Mouse (Mus musculus) CH12.LX (cell line): ENCODE data around the gene Pus3. TPM values are rescaled to one million over a fixed set of nuclear protein-coding genes. Genes with fewer than 3 reads are reported as not detected.

Experiments used
- DNase-seq: peaks from one replicate; pipeline ENCODE4 v3.0.0-alpha.2; 2013; ENCODE audit errors: extremely low read depth
- H3K27ac ChIP-seq: 2 replicates; pipeline ENCODE4 v1.5.1; 2012; ENCODE audit warnings: low read depth, mild to moderate bottlenecking, control low read depth, moderate library complexity; ENCODE audit not compliant: insufficient read depth
- H3K27me3 ChIP-seq: replicated peaks from 2 replicates; pipeline ENCODE3; 2012; ENCODE audit warnings: inconsistent platforms
- H3K36me3 ChIP-seq, 2 experiments: replicated peaks in 1 of 2; 2 replicates each; pipeline versions ENCODE3 to v1.6.1; 2012; ENCODE audit warnings: inconsistent platforms in 1 of 2, low read length in 1 of 2, mild to moderate bottlenecking in 1 of 2, mixed read lengths in 1 of 2, moderate library complexity in 1 of 2; ENCODE audit not compliant: control insufficient read depth in 1 of 2, insufficient read depth in 1 of 2
- H3K4me1 ChIP-seq, 2 experiments: 2 replicates each; pipeline ENCODE4 v1.6.1; 2012; ENCODE audit warnings: inconsistent platforms in 1 of 2, moderate library complexity in 1 of 2; ENCODE audit not compliant: insufficient read depth in 2 of 2, control insufficient read depth in 1 of 2
- H3K4me2 ChIP-seq: 2 replicates; pipeline ENCODE4 v1.6.1; 2012; ENCODE audit warnings: low read depth, mild to moderate bottlenecking, control low read depth; ENCODE audit not compliant: poor library complexity, insufficient read depth, severe bottlenecking
- H3K4me3 ChIP-seq, 3 experiments: fragments of 150-350 bp in 1 of 3; sonication (generic) in 1 of 3; replicated peaks in 1 of 3; 2 replicates each; pipeline versions ENCODE3 to v1.5.1; 2011 to 2012; ENCODE audit warnings: low read depth in 2 of 3, low read length in 2 of 3, mild to moderate bottlenecking in 2 of 3, moderate library complexity in 2 of 3, control low read depth in 1 of 3, improper control_type of control experiment in 1 of 3, inconsistent platforms in 1 of 3, mixed read lengths in 1 of 3; ENCODE audit not compliant: poor library complexity in 1 of 3
- H3K79me2 ChIP-seq: replicated peaks from 2 replicates; pipeline ENCODE4 v1.6.1; 2012; ENCODE audit warnings: mild to moderate bottlenecking, moderate library complexity; ENCODE audit not compliant: control insufficient read depth, poor library complexity, insufficient read depth, severe bottlenecking; ENCODE audit errors: extremely low read depth
- H3K9ac ChIP-seq: 2 replicates; pipeline ENCODE4 v1.6.1; 2012; ENCODE audit warnings: low read depth, mild to moderate bottlenecking, control low read depth, moderate library complexity; ENCODE audit not compliant: insufficient read depth
- H3K9me3 ChIP-seq: replicated peaks from 2 replicates; pipeline ENCODE3; 2012; ENCODE audit warnings: low read length, inconsistent platforms, mixed read lengths
- BHLHE40 ChIP-seq: IDR thresholded peaks from 2 replicates; pipeline ENCODE4 v1.6.1; 2011; ENCODE audit warnings: mild to moderate bottlenecking, low read depth, low read length, improper control_type of control experiment
- CHD1 ChIP-seq: IDR thresholded peaks from 2 replicates; pipeline ENCODE4 v1.6.1; 2012; ENCODE audit warnings: low read depth, low read length, improper control_type of control experiment, inconsistent platforms
- CHD2 ChIP-seq: IDR thresholded peaks from 2 replicates; pipeline ENCODE4 v1.6.1; 2011; ENCODE audit warnings: low read length, improper control_type of control experiment
- CTCF ChIP-seq, 2 experiments: IDR thresholded peaks in 1 of 2; conservative IDR thresholded peaks in 1 of 2; 2 replicates each; pipeline ENCODE4 v1.5.1; 2011 to 2012; ENCODE audit warnings: low read depth in 2 of 2, low read length in 2 of 2, improper control_type of control experiment in 1 of 2, inconsistent platforms in 1 of 2, mild to moderate bottlenecking in 1 of 2, moderate library complexity in 1 of 2
- E2F4 ChIP-seq: IDR thresholded peaks from 2 replicates; pipeline ENCODE4 v1.6.1; 2011; ENCODE audit warnings: low read depth, low read length, improper control_type of control experiment; ENCODE audit not compliant: insufficient replicate concordance
- ELF1 ChIP-seq: IDR thresholded peaks from 2 replicates; pipeline ENCODE4 v1.6.1; 2014; ENCODE audit warnings: low read depth, mild to moderate bottlenecking, inconsistent platforms, low read length, improper control_type of control experiment
- EP300 ChIP-seq: IDR thresholded peaks from 2 replicates; pipeline ENCODE4 v1.6.1; 2011; ENCODE audit warnings: low read length, improper control_type of control experiment
- ETS1 ChIP-seq: conservative IDR thresholded peaks from 2 replicates; pipeline ENCODE4 v1.6.1; 2012; ENCODE audit warnings: low read depth, mild to moderate bottlenecking, inconsistent platforms, low read length, improper control_type of control experiment, moderate library complexity
- GABPA ChIP-seq: IDR thresholded peaks from 2 replicates; pipeline ENCODE4 v1.6.1; 2012; ENCODE audit warnings: low read depth, low read length, improper control_type of control experiment, inconsistent platforms; ENCODE audit not compliant: insufficient replicate concordance
- HCFC1 ChIP-seq: IDR thresholded peaks from 2 replicates; pipeline ENCODE4 v1.6.1; 2012; ENCODE audit warnings: low read depth, mild to moderate bottlenecking, inconsistent platforms, low read length, improper control_type of control experiment
- IRF4 ChIP-seq: IDR thresholded peaks from 2 replicates; pipeline ENCODE4 v1.6.1; 2014; ENCODE audit warnings: low read depth, mild to moderate bottlenecking, inconsistent platforms, low read length, improper control_type of control experiment
- JUN ChIP-seq: IDR thresholded peaks from 2 replicates; pipeline ENCODE4 v1.6.1; 2011; ENCODE audit warnings: low read depth, mild to moderate bottlenecking, low read length, improper control_type of control experiment, moderate library complexity; ENCODE audit not compliant: insufficient read depth
- JUND ChIP-seq: conservative IDR thresholded peaks from 2 replicates; pipeline ENCODE4 v1.6.1; 2011; ENCODE audit warnings: low read depth, low read length, improper control_type of control experiment
- KAT2A ChIP-seq: IDR thresholded peaks from 2 replicates; pipeline ENCODE4 v1.6.1; 2012; ENCODE audit warnings: low read length, improper control_type of control experiment, inconsistent platforms; ENCODE audit not compliant: insufficient replicate concordance
- MAFK ChIP-seq: IDR thresholded peaks from 2 replicates; pipeline ENCODE4 v1.6.1; 2011; ENCODE audit warnings: low read length, improper control_type of control experiment; ENCODE audit not compliant: insufficient replicate concordance
- MAX ChIP-seq: IDR thresholded peaks from 2 replicates; pipeline ENCODE4 v1.6.1; 2011; ENCODE audit warnings: low read length, improper control_type of control experiment
- MAZ ChIP-seq: IDR thresholded peaks from 2 replicates; pipeline ENCODE4 v1.6.1; 2012; ENCODE audit warnings: low read depth, mild to moderate bottlenecking, inconsistent platforms, low read length, improper control_type of control experiment, moderate library complexity
- MEF2A ChIP-seq: IDR thresholded peaks from 2 replicates; pipeline ENCODE4 v1.6.1; 2014; ENCODE audit warnings: low read depth, mild to moderate bottlenecking, inconsistent platforms, low read length, improper control_type of control experiment, borderline replicate concordance
- MXI1 ChIP-seq: IDR thresholded peaks from 2 replicates; pipeline ENCODE4 v1.6.1; 2011; ENCODE audit warnings: mild to moderate bottlenecking, low read depth, low read length, improper control_type of control experiment
- MYC ChIP-seq: IDR thresholded peaks from 2 replicates; pipeline ENCODE4 v1.6.1; 2011; ENCODE audit warnings: low read depth, mild to moderate bottlenecking, improper control_type of control experiment, low read length
- NELFE ChIP-seq: IDR thresholded peaks from 2 replicates; pipeline ENCODE4 v1.6.1; 2011; ENCODE audit warnings: low read depth, low read length, improper control_type of control experiment
- NRF1 ChIP-seq: IDR thresholded peaks from 2 replicates; pipeline ENCODE4 v1.6.1; 2014; ENCODE audit warnings: low read depth, mild to moderate bottlenecking, inconsistent platforms, low read length, improper control_type of control experiment, moderate library complexity
- PAX5 ChIP-seq: IDR thresholded peaks from 2 replicates; pipeline ENCODE4 v1.6.1; 2012; ENCODE audit warnings: low read length, inconsistent platforms, mixed read lengths
- POLR2AphosphoS2 ChIP-seq: IDR thresholded peaks from 2 replicates; pipeline ENCODE4 v1.6.1; 2011; ENCODE audit warnings: low read depth, low read length, improper control_type of control experiment
- RAD21 ChIP-seq: IDR thresholded peaks from 2 replicates; pipeline ENCODE4 v1.6.1; 2011; ENCODE audit warnings: low read depth, mild to moderate bottlenecking, low read length, improper control_type of control experiment, moderate library complexity
- RCOR1 ChIP-seq: conservative IDR thresholded peaks from 2 replicates; pipeline ENCODE4 v1.6.1; 2012; ENCODE audit warnings: low read depth, mild to moderate bottlenecking, inconsistent platforms, low read length, improper control_type of control experiment
- SIN3A ChIP-seq: IDR thresholded peaks from 2 replicates; pipeline ENCODE4 v1.6.1; 2012; ENCODE audit warnings: low read length, improper control_type of control experiment, inconsistent platforms
- SMC3 ChIP-seq: IDR thresholded peaks from 2 replicates; pipeline ENCODE4 v1.6.1; 2011; ENCODE audit warnings: low read depth, low read length, improper control_type of control experiment
- TBP ChIP-seq: conservative IDR thresholded peaks from 2 replicates; pipeline ENCODE4 v1.6.1; 2011; ENCODE audit warnings: low read depth, low read length, improper control_type of control experiment
- TCF12 ChIP-seq: IDR thresholded peaks from 2 replicates; pipeline ENCODE4 v1.6.1; 2014; ENCODE audit warnings: low read depth, mild to moderate bottlenecking, inconsistent platforms, low read length, improper control_type of control experiment
- UBTF ChIP-seq: IDR thresholded peaks from 2 replicates; pipeline ENCODE4 v1.6.1; 2012; ENCODE audit warnings: low read depth, mild to moderate bottlenecking, inconsistent platforms, low read length, improper control_type of control experiment, moderate library complexity
- USF1 ChIP-seq: IDR thresholded peaks from 2 replicates; pipeline ENCODE4 v1.6.1; 2014; ENCODE audit warnings: low read depth, mild to moderate bottlenecking, inconsistent platforms, low read length, improper control_type of control experiment
- USF2 ChIP-seq: conservative IDR thresholded peaks from 2 replicates; pipeline ENCODE4 v1.6.1; 2011; ENCODE audit warnings: low read depth, low read length, improper control_type of control experiment
- ZC3H11A ChIP-seq: IDR thresholded peaks from 2 replicates; pipeline ENCODE4 v1.6.1; 2012; ENCODE audit warnings: low read depth, mild to moderate bottlenecking, inconsistent platforms, low read length, improper control_type of control experiment
- ZKSCAN1 ChIP-seq: IDR thresholded peaks from 2 replicates; pipeline ENCODE4 v1.6.1; 2012; ENCODE audit warnings: low read depth, inconsistent platforms, low read length, improper control_type of control experiment, borderline replicate concordance
- ZMIZ1 ChIP-seq: IDR thresholded peaks from 2 replicates; pipeline ENCODE4 v1.6.1; 2012; ENCODE audit warnings: low read depth, mild to moderate bottlenecking, inconsistent platforms, low read length, improper control_type of control experiment
- ZNF384 ChIP-seq: IDR thresholded peaks from 2 replicates; pipeline ENCODE4 v1.6.1; 2012; ENCODE audit warnings: low read depth, low read length, improper control_type of control experiment, inconsistent platforms
- dilution Hi-C: fragments of 300-500 bp; cut with MboI; formaldehyde crosslinking; loops from 2 replicates; pipeline ENCODE4 v1.14.3; 2020; ENCODE audit warnings: low sequenced_read_pairs; ENCODE audit not compliant: extremely low pct_unique_long_range_greater_than_20kb, extremely low pct_ligation_motif_present
- in situ Hi-C: fragments of 300-500 bp; cut with MboI; formaldehyde crosslinking; loops from 3 replicates; pipeline ENCODE4 v1.14.3; 2019; ENCODE audit warnings: low sequenced_read_pairs, low pct_ligation_motif_present, low pct_unique_long_range_greater_than_20kb, mixed read lengths
- polyA plus RNA-seq: library from polyadenylated mRNA; unstranded; fragments of >175 nt; gene quantifications from 2 replicates; pipeline ENCODE4 v1.2.1, GENCODE M21; 2012; ENCODE audit warnings: low read depth; ENCODE audit not compliant: insufficient read length
- total RNA-seq, 2 experiments: library from RNA; depleted of rRNA; stranded (reverse); fragments of 300-350 nt in 1 of 2; fragments of >200 nt in 1 of 2; gene quantifications; 2 replicates each; pipeline ENCODE4 v1.2.3; 2012 to 2014

The Pus3 gene
- total and polyA plus RNA-seq, 3 experiments = 18.0 to 40.8 (median 21.8) TPM

DNA sequence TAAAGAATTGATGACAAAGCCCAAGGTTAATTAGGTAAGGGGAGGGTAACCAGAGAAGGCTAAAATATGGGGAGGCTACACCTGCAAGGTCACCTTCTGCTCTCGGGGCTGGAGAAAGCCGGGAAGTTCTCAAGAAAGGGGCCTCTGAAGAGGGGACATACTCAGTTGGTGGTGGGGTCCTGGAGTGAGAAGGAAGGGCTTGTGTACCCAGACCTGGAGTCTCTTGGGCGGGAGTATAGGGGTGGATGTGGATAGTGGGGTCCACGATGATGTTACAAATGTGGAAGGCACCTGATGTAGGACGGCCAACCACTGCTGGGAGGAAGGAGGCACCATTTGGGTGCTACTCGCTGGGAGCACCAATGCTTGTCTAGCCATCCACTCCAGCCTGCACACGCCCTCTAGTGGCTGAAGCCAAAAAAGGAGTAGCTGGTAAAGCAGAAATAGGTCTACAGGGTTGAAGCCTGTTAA lies 34.4 kb upstream of the Pus3 start:
- in situ Hi-C loops = no loop called here
- H3K79me2 ChIP-seq = no peaks in the 10 kb centered on the region
- no peaks in the 10 kb centered on the region for H3K36me3 ChIP-seq
- no peaks in the 10 kb centered on the region for H3K9me3 ChIP-seq
- H3K9ac ChIP-seq = no peak overlapping the region
- H3K27ac ChIP-seq = no peak overlapping the region
- peaks cover 0 to 3% of the 10 kb centered on the region in 2 experiments; a peak in 1 of 4 replicates for H3K4me1 ChIP-seq
- peak; percentile 84 for DNase-seq
- no peaks in the 10 kb centered on the region for H3K27me3 ChIP-seq
- H3K4me2 ChIP-seq = no peak overlapping the region; the same call in 1 of the 2 replicates
- no peak overlapping the region for H3K4me3 ChIP-seq
- dilution Hi-C loops = no loop called here
- TF ChIP-seq MXI1 (no peak), E2F4 (no peak), USF2 (no peak), SIN3A (no peak), MAZ (no peak), RAD21 (peak; percentile 95), GABPA (no peak), ELF1 (no peak), KAT2A (no peak), JUND (no peak), HCFC1 (no peak), JUN (no peak), UBTF (no peak), ZKSCAN1 (no peak), ZMIZ1 (no peak), CHD1 (no peak), EP300 (no peak), MEF2A (no peak), ETS1 (no peak), MAX (no peak), BHLHE40 (no peak), PAX5 (no peak), TBP (no peak), NRF1 (no peak), ZNF384 (no peak), SMC3 (peak; percentile 98), USF1 (no peak), CTCF (conservative IDR thresholded peaks at IDR 0.05 in 1 of 2, IDR thresholded peaks at IDR 0.05 in 1 of 2; ENCODE audit: low read depth in 2 of 2, low read length in 2 of 2) (peak; percentile 67 to 94), RCOR1 (no peak), NELFE (no peak; the same call in 1 of the 2 replicates), MAFK (no peak), ZC3H11A (peak; percentile 86), IRF4 (peak; percentile 25; the same call in 1 of the 2 replicates), CHD2 (no peak), POLR2AphosphoS2 (no peak), TCF12 (no peak), MYC (no peak)
